Mouse (Mus musculus): Measurements from ENCODE around the gene Dlgap1. TPM values are rescaled to one million over a fixed set of nuclear protein-coding genes. Genes with fewer than 3 reads are reported as not detected.

Dlgap1 gene
- polyA plus RNA-seq, 1 experiment from 2014 or later: 0.50 TPM

DNA sequence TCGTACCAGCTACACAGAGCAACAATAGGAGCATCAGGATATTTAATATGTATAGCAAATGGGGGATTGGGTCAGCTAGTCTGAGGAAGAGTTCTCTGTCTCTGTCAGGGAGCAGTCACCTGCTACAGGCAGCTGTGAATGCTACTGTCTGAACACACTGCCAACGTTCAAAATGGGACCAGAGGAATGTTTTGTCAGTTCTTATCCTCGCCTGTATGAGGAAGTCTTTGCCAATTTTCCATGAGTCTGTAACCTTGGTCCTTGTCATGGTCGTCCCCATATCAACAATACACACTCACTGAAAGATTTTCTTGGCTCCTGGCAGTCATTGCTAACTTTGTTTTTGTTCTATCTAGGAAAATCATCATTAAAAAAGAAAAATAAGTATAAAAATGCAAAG, 51.5 kb downstream of the Dlgap1 start:
- H3K9ac ChIP-seq: no peak overlapping the region
- H3K27ac ChIP-seq: no peak overlapping the region
- H3K27me3 ChIP-seq: no peaks in the 10 kb centered on the region
- H3K4me1 ChIP-seq (replicated peaks): no peaks in the 10 kb centered on the region
- no peaks in the 10 kb centered on the region for H3K9me3 ChIP-seq (replicated peaks)
- ATAC-seq (replicated peaks; ENCODE audit: insufficient number of reproducible peaks, insufficient read depth, low FRiP score, low read depth): no peak
- no peak overlapping the region for H3K4me3 ChIP-seq
- WGBS: 54% methylated on average over 4 of the region's 4 CpGs
- no peaks in the 10 kb centered on the region for H3K36me3 ChIP-seq
- no peak overlapping the region for H3K4me2 ChIP-seq

DNA sequence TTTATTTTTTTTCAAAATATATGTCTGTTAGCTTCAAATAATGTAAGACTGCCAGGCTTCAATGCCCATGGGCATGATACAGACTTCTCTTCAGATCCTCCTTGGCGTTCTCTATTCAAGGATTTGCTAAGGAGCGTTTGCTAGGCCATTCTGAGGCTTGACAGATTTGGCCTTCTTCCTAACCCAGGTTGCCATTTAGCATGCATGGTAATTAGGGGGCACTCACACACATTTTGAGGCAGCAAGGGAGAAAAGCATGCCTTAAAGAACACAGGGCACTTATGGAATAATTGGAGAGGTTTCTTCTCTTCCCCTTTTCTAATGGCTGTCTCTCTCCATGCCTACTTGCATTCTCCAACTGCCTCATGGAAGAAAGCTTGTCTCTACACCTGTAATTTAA, 53.7 kb downstream of the Dlgap1 start:
- Histone ChIP-seq H3K27ac (no peak overlapping the region), H3K36me3 (no peaks in the 10 kb centered on the region), H3K4me3 (no peak overlapping the region), H3K4me1 (replicated peaks) (no peaks in the 10 kb centered on the region), H3K4me2 (no peak overlapping the region), H3K9ac (no peak overlapping the region), H3K27me3 (no peaks in the 10 kb centered on the region), H3K9me3 (replicated peaks) (no peaks in the 10 kb centered on the region)
- WGBS: 65% methylated on average over 2 of the region's 2 CpGs
- no peak for ATAC-seq (replicated peaks; ENCODE audit: insufficient number of reproducible peaks, insufficient read depth, low FRiP score, low read depth)

DNA sequence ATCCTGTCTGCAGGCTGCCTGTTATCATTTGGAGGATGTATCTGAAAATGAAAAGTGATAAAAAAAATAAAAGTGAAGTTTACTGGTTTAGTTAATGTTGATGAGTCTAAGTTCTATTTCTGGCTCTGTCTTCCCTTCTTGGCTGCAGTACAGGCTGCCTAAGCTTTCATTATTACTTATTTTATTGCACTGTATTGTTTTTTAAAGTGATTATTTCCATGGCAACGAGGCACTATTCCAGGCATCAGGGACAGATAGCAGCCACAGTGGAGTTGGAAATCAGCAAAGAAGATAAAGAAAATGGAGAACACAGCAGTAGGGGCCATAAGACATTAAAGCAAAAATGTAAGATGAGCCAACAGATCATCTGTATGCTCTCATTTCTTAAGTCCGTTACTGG, 66.0 kb downstream of the Dlgap1 start:
- Histone ChIP-seq H3K27ac (no peak overlapping the region), H3K4me2 (no peak overlapping the region), H3K36me3 (no peaks in the 10 kb centered on the region), H3K27me3 (no peaks in the 10 kb centered on the region), H3K9me3 (replicated peaks) (no peaks in the 10 kb centered on the region), H3K4me1 (replicated peaks) (no peaks in the 10 kb centered on the region), H3K4me3 (no peak overlapping the region), H3K9ac (no peak overlapping the region)
- ATAC-seq (replicated peaks; ENCODE audit: insufficient number of reproducible peaks, insufficient read depth, low FRiP score, low read depth): no peak; the same call in 1 of the 2 replicates
- WGBS: 43% methylated on average over 2 of the region's 2 CpGs

DNA sequence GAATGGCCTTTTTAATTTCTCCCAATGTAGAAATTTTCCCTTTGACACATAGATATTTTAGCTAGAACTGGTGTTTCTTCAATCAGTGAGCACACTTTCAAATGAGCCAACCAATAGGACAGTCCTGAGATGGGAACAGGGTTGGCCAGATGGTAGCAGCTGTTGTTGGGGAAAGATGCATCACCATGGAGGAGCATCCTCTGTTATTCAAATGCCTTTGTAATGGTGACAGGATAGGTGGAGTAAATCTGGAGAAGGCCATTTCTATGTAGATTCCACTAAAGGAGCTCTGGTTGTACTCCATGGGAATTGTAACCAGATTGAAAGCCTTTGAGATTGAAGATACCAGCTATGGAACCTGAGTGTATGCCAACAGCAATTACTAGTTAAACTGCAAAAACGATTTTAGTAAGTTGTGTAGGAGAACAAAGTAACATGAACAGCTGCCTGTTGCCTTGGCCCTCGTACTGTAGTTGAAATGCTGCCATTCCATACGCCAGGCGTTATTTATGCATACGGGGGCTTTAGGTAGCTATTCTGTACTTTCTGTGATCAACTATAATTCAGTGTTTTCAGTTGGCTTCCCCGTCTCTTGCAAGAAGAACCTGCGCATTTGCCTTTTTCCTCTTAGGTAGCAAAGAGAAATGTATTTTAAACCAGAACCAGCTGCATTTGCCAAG, 72.0 kb downstream of the Dlgap1 start:
- WGBS: 66% methylated on average over 7 of the region's 7 CpGs
- H3K36me3 ChIP-seq: no peaks in the 10 kb centered on the region
- no peak overlapping the region for H3K27ac ChIP-seq
- ATAC-seq (replicated peaks; ENCODE audit: insufficient number of reproducible peaks, insufficient read depth, low FRiP score, low read depth): no peak
- no peaks in the 10 kb centered on the region for H3K9me3 ChIP-seq (replicated peaks)
- H3K4me3 ChIP-seq: no peak overlapping the region
- no peaks in the 10 kb centered on the region for H3K4me1 ChIP-seq (replicated peaks)
- H3K9ac ChIP-seq: no peak overlapping the region
- no peaks in the 10 kb centered on the region for H3K27me3 ChIP-seq
- H3K4me2 ChIP-seq: no peak overlapping the region

DNA sequence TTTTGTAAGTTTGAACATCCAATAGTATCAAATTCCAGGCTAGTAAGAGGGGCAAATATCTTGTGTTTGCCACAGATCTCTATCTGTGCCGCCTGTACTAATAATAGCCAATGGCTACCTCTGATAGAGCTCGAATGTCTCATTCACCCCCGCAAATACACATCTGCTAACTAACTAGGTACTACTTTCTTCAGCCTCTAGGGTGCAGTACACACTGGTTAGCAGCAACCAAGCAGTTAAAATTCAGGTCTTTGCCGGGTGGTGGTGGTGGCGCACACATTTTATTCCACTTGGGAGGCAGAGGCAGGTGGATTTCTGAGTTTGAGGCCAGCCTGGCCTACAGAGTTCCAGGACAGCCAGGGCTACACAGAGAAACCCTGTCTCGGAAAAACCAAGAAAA, 99.4 kb downstream of the Dlgap1 start:
- Histone ChIP-seq H3K27ac (no peak overlapping the region), H3K4me1 (replicated peaks) (no peaks in the 10 kb centered on the region), H3K9ac (no peak overlapping the region), H3K4me2 (no peak overlapping the region), H3K9me3 (replicated peaks) (no peaks in the 10 kb centered on the region), H3K27me3 (no peaks in the 10 kb centered on the region), H3K36me3 (no peaks in the 10 kb centered on the region), H3K4me3 (no peak overlapping the region)
- 76% methylated on average over 6 of the region's 6 CpGs for WGBS
- ATAC-seq (replicated peaks; ENCODE audit: insufficient number of reproducible peaks, insufficient read depth, low FRiP score, low read depth): no peak

DNA sequence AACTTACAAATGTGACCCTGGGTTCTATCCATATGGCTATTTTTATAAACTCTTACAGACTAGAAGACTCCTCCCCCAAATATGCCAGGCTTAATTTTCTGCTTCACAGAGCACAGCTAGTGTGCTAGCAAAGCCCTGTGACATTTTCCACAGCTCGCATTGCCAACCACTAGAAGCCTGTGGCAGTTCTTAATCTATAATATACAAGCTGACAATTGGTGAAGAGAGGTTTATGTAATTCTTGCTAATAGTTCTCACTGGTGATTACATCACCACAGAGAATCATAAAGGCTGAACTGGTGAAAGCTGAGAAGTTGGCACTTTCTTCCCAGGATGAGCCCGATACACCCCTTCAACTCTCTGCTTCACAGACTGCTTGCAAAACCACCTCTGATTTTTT, 103.2 kb downstream of the Dlgap1 start:
- WGBS: 74% methylated on average over 2 of the region's 2 CpGs
- Histone ChIP-seq H3K4me1 (replicated peaks) (no peaks in the 10 kb centered on the region), H3K9ac (no peak overlapping the region), H3K4me3 (no peak overlapping the region), H3K4me2 (no peak overlapping the region), H3K27me3 (no peaks in the 10 kb centered on the region), H3K36me3 (no peaks in the 10 kb centered on the region), H3K27ac (no peak overlapping the region), H3K9me3 (replicated peaks) (no peaks in the 10 kb centered on the region)
- ATAC-seq (replicated peaks; ENCODE audit: insufficient number of reproducible peaks, insufficient read depth, low FRiP score, low read depth): no peak

DNA sequence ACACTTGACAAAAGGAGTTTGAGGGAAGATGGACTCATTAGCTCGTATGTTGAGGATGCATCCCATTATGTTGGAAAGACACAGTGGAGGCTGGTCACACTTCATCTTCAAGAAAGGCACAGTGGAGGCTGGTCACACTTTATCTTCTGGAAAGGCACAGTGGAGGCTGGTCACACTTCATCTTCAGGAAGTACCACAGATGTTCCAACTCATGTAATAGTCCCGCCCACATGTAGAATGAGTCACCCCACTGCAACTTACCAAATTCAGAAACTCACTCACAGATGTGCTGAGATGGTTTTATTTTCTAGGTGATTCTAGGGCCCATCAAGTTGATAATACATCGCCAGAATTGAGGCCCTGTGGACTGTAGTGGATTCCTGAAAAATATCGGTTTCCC, 119.3 kb downstream of the Dlgap1 start:
- no peak for ATAC-seq (replicated peaks; ENCODE audit: insufficient number of reproducible peaks, insufficient read depth, low FRiP score, low read depth)
- Histone ChIP-seq H3K27ac (no peak overlapping the region), H3K27me3 (no peaks in the 10 kb centered on the region), H3K4me2 (no peak overlapping the region), H3K4me1 (replicated peaks) (no peaks in the 10 kb centered on the region), H3K9ac (no peak overlapping the region), H3K4me3 (no peak overlapping the region), H3K9me3 (replicated peaks) (no peaks in the 10 kb centered on the region), H3K36me3 (no peaks in the 10 kb centered on the region)
- WGBS: 84% methylated on average over 4 of the region's 4 CpGs

DNA sequence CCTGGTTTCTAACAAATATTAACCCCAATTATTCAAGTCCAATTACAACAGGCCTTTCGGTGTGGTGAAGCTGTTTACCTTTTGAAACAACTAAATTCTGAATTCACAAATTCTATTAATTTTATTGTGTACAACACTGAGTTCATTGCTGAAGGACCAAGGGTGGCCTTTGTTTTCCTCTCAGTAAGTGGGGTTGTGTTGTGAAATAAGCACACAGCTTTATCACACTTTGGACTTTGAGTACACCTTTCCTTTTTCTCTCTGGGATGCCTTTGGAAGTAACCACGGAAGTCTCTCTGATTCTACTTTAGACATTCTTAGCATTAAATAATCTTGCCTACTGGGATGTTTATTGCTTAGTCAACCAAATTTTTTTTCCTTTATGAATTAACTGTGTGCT, 121.9 kb downstream of the Dlgap1 start:
- WGBS: 80% methylated on average over 2 of the region's 2 CpGs
- H3K4me3 ChIP-seq: no peak overlapping the region
- no peak for ATAC-seq (replicated peaks; ENCODE audit: insufficient number of reproducible peaks, insufficient read depth, low FRiP score, low read depth)

DNA sequence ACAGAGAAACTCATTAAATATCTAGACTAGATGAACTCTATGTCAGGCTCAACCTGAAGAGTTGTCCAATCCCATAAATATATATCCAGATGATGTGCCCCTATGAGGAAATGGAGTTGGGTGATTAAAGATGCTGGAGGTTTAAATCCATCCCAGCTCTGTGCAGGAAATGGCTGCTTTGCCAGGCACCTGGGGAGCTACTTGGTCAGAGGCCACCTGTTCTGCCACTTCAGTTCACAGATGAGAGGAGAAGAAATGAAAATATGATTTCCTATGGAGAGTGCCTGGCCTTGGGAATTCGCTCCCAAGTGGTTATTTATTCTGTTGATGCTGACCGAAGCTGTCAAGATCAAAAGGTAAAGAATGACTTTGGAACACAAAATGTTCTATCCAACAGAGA, 160.3 kb downstream of the Dlgap1 start:
- no peaks in the 10 kb centered on the region for H3K9me3 ChIP-seq (replicated peaks)
- H3K4me1 ChIP-seq (replicated peaks): no peaks in the 10 kb centered on the region
- no peak for ATAC-seq (replicated peaks; ENCODE audit: insufficient number of reproducible peaks, insufficient read depth, low FRiP score, low read depth)
- no peaks in the 10 kb centered on the region for H3K27me3 ChIP-seq
- H3K36me3 ChIP-seq: no peaks in the 10 kb centered on the region
- H3K4me2 ChIP-seq: no peak overlapping the region
- 74% methylated on average over 2 of the region's 2 CpGs for WGBS
- no peak overlapping the region for H3K9ac ChIP-seq
- no peak overlapping the region for H3K4me3 ChIP-seq
- H3K27ac ChIP-seq: no peak overlapping the region

More for the DNA sequence above, 121.9 kb downstream of the Dlgap1 start:
- H3K27ac ChIP-seq: no peak overlapping the region
- H3K4me1 ChIP-seq (replicated peaks): no peaks in the 10 kb centered on the region
- no peaks in the 10 kb centered on the region for H3K36me3 ChIP-seq
- H3K4me2 ChIP-seq: no peak overlapping the region
- no peak overlapping the region for H3K9ac ChIP-seq
- no peaks in the 10 kb centered on the region for H3K9me3 ChIP-seq (replicated peaks)
- no peaks in the 10 kb centered on the region for H3K27me3 ChIP-seq

DNA sequence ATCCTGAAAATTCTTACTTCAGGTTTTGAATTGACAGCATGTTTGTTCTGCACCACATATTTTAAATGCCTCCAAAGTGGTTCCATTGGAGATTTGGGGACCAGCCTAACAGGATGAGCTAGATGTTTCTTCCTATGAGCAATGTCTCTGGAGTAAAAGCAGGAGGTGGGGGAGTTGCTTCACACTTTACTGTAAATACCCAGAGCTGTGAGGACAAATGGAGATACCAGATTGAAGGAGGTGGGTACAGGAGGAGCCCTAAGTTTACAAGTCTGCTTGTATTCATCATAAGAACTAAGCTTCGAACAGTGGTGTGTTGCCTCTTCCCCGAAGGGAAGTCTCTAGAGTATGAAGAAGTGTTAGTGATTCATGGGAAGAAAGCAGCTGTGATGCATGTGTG, 201.0 kb downstream of the Dlgap1 start:
- Histone ChIP-seq H3K9me3 (replicated peaks) (no peaks in the 10 kb centered on the region), H3K9ac (no peak overlapping the region), H3K4me3 (no peak overlapping the region), H3K27ac (no peak overlapping the region), H3K4me1 (replicated peaks) (no peaks in the 10 kb centered on the region), H3K27me3 (no peaks in the 10 kb centered on the region), H3K4me2 (no peak overlapping the region), H3K36me3 (no peaks in the 10 kb centered on the region)
- 77% methylated on average over 2 of the region's 2 CpGs for WGBS
- ATAC-seq (replicated peaks; ENCODE audit: insufficient number of reproducible peaks, insufficient read depth, low FRiP score, low read depth): no peak

DNA sequence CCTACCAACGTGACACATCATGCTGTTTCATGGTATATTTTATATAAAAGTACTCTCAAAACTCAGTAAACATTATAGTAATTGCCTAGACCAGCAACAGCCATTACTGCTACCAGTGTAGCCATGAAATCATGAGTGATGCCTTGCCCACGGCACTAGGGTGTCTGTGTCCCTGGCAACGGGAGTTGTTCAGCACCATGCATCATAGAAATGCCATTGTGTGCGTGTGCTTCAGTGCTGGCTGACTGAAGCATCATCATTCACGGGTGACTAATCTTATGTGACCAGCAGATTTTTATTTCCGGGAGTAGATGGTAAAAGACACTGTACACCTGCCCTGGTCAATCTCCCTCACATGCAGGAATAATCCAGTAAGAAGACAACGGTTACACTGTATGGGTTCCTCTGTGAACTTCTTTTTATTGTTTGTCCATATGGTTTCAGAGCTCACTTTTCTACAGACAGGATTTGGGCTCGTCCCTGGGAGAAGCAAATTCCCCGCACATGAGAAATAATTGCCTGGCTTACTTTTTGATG, 203.7 kb downstream of the Dlgap1 start:
- H3K36me3 ChIP-seq: no peaks in the 10 kb centered on the region
- no peaks in the 10 kb centered on the region for H3K27me3 ChIP-seq
- WGBS: 74% methylated on average over 9 of the region's 9 CpGs
- no peak for ATAC-seq (replicated peaks; ENCODE audit: insufficient number of reproducible peaks, insufficient read depth, low FRiP score, low read depth)
- no peak overlapping the region for H3K27ac ChIP-seq
- H3K9me3 ChIP-seq (replicated peaks): no peaks in the 10 kb centered on the region
- no peak overlapping the region for H3K9ac ChIP-seq
- no peak overlapping the region for H3K4me3 ChIP-seq
- H3K4me1 ChIP-seq (replicated peaks): no peaks in the 10 kb centered on the region
- no peak overlapping the region for H3K4me2 ChIP-seq

DNA sequence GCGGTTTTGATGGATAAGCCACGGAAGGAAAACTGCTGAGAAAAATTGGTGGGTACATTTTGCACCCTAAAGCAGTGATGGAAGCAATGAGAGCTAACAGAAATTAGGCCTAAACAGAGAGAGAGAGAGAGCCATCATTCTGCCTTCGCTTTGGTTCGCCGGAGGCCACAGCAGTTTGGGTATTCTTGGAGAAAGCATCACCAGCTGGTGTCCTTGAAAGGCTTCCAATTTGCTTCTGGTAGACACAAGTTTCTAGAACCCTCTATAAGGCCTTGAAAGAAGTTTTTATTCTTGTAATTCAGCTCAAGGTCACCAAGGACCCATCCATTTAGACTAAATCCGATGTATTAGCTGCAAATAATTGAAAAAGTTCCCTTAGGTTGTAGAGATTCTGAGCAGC, 205.0 kb downstream of the Dlgap1 start:
- Histone ChIP-seq H3K27ac (no peak overlapping the region), H3K4me2 (no peak overlapping the region), H3K9ac (no peak overlapping the region), H3K27me3 (no peaks in the 10 kb centered on the region), H3K9me3 (replicated peaks) (no peaks in the 10 kb centered on the region), H3K4me3 (no peak overlapping the region), H3K36me3 (no peaks in the 10 kb centered on the region), H3K4me1 (replicated peaks) (no peaks in the 10 kb centered on the region)
- no peak for ATAC-seq (replicated peaks; ENCODE audit: insufficient number of reproducible peaks, insufficient read depth, low FRiP score, low read depth)
- WGBS: 84% methylated on average over 6 of the region's 6 CpGs

All from heart, embryonic 15.5 days (tissue).